Mouse (Mus musculus): ENCODE measurements around the gene 4930407I10Rik. TPM values are rescaled to one million over a fixed set of nuclear protein-coding genes. Genes with fewer than 3 reads are reported as not detected.

4930407I10Rik gene
- total RNA-seq, 2 experiments from 2014 or later: not detected

GRCm38 (mm10) chr15:82047080-82047883 lies 11.7 kb upstream of the 4930407I10Rik start, which contains the start of gene Snu13:
Gene Snu13 (minus strand): TSS chr15:82047598.
- DNase-seq (ENCODE audit: low spot score in 2 of 2): peak; percentile 93 to 94

- DNase-seq (ENCODE audit: low spot score in 2 of 2): no peak
Observed at GRCm38 (mm10) chr15:82052544-82052943, 6.4 kb upstream of the 4930407I10Rik start.

GRCm38 (mm10) chr15:82063909-82064308 lies 5.0 kb downstream of the 4930407I10Rik start:
- DNase-seq (ENCODE audit: low spot score in 2 of 2): no peak

- DNase-seq (ENCODE audit: low spot score in 2 of 2): peak; percentile 78 to 82
Observed at GRCm38 (mm10) chr15:82065511-82065910, 6.6 kb downstream of the 4930407I10Rik start.

GRCm38 (mm10) chr15:82069898-82070297 lies 10.9 kb downstream of the 4930407I10Rik start, which contains the start of gene Mei1:
Gene Mei1 (plus strand): TSS chr15:82069996.
- no peak for DNase-seq (ENCODE audit: low spot score in 2 of 2)

GRCm38 (mm10) chr15:82071816-82072469 lies 13.0 kb downstream of the 4930407I10Rik start:
- DNase-seq (ENCODE audit: low spot score in 2 of 2): no peak

GRCm38 (mm10) chr15:82073490-82073889 lies 14.5 kb downstream of the 4930407I10Rik start:
- DNase-seq (ENCODE audit: low spot score in 2 of 2): no peak

GRCm38 (mm10) chr15:82079883-82080282 lies 20.9 kb downstream of the 4930407I10Rik start:
- DNase-seq (ENCODE audit: low spot score in 2 of 2): no peak

- DNase-seq (ENCODE audit: low spot score in 2 of 2): peak; percentile 43 to 59
Observed at GRCm38 (mm10) chr15:82081161-82081560, 22.2 kb downstream of the 4930407I10Rik start.

GRCm38 (mm10) chr15:82085606-82086005 lies 26.7 kb downstream of the 4930407I10Rik start:
- no peak for DNase-seq (ENCODE audit: low spot score in 2 of 2)

GRCm38 (mm10) chr15:82086131-82086530 lies 27.2 kb downstream of the 4930407I10Rik start:
- DNase-seq (ENCODE audit: low spot score in 2 of 2): no peak

- no peak for DNase-seq (ENCODE audit: low spot score in 2 of 2)
Observed at GRCm38 (mm10) chr15:82087266-82087665, 28.3 kb downstream of the 4930407I10Rik start.

- DNase-seq (ENCODE audit: low spot score in 2 of 2): no peak
Observed at GRCm38 (mm10) chr15:82091061-82091460, 32.1 kb downstream of the 4930407I10Rik start.

GRCm38 (mm10) chr15:82106953-82107555 lies 48.1 kb downstream of the 4930407I10Rik start:
- DNase-seq (ENCODE audit: low spot score in 2 of 2): peak; percentile 54 to 55

Other genes starting within 250 kb of the 4930407I10Rik start
- gene Tob2, start 200.4 kb upstream of the 4930407I10Rik start, total RNA-seq (2021): 10 to 100 TPM; 25.2 to 31.9 TPM
- 10 to 100 TPM; 44.9 to 49.2 TPM for gene Phf5a, start 187.2 kb upstream of the 4930407I10Rik start, total RNA-seq (2021)
- gene Aco2, start 186.8 kb upstream of the 4930407I10Rik start, total RNA-seq (2021): 100 to 1,000 TPM; 396 to 417 TPM
- 10 to 100 TPM; 50.9 to 52.8 TPM for gene Polr3h, start 132.9 kb upstream of the 4930407I10Rik start, total RNA-seq (2021)
- 100 to 1,000 TPM; 170 to 185 TPM for gene Csdc2, start 122.4 kb upstream of the 4930407I10Rik start, total RNA-seq (2021)
- gene Pmm1, start 98.2 kb upstream of the 4930407I10Rik start, total RNA-seq (2021): 100 to 1,000 TPM; 176 to 189 TPM
- not detected for gene 1700029P11Rik, start 78.6 kb upstream of the 4930407I10Rik start, total RNA-seq (2021)
- gene Xrcc6, start 71.3 kb upstream of the 4930407I10Rik start, total RNA-seq (2021): 10 to 100 TPM; 25.5 to 36.2 TPM
- 10 to 100 TPM; 86.3 to 99.3 TPM for gene Desi1, start 25.3 kb upstream of the 4930407I10Rik start, total RNA-seq (2021)
- 100 to 1,000 TPM in 1 of 2 experiments, 10 to 100 TPM in 1; 97.5 to 108 TPM for gene Snu13, start 11.6 kb upstream of the 4930407I10Rik start, total RNA-seq (2021)
- gene Mei1, start 10.8 kb downstream of the 4930407I10Rik start, total RNA-seq (2021): under 1 TPM; 0.18 to 0.27 TPM
- 10 to 100 TPM; 10.7 to 13.5 TPM for gene Ccdc134, start 68.8 kb downstream of the 4930407I10Rik start, total RNA-seq (2021)
- gene Srebf2, start 88.0 kb downstream of the 4930407I10Rik start, total RNA-seq (2021): 100 to 1,000 TPM; 191 to 198 TPM
- 1 to 10 TPM; 2.0 to 3.1 TPM for gene Shisa8, start 153.7 kb downstream of the 4930407I10Rik start, total RNA-seq (2021)
- 1 to 10 TPM in 1 of 2 experiments, under 1 TPM in 1; 0.69 to 1.0 TPM for gene Tnfrsf13c, start 165.2 kb downstream of the 4930407I10Rik start, total RNA-seq (2021)
- gene Cenpm, start 185.6 kb downstream of the 4930407I10Rik start, total RNA-seq (2021): 1 to 10 TPM; 6.5 to 9.0 TPM
- 10 to 100 TPM; 79.9 to 88.8 TPM for gene 1500009C09Rik, start 193.2 kb downstream of the 4930407I10Rik start, total RNA-seq (2021)
- 100 to 1,000 TPM; 617 to 640 TPM for gene Sept3, start 215.7 kb downstream of the 4930407I10Rik start, total RNA-seq (2021)
- gene Wbp2nl, start 239.8 kb downstream of the 4930407I10Rik start, total RNA-seq (2021): under 1 TPM in 1 of 2 experiments, not detected in 1; 0.25 TPM

All from layer of hippocampus, postnatal 10 days (tissue).